Mouse (Mus musculus) liver, postnatal 0 days (tissue): ENCODE results near the gene Mettl11b. TPM values are rescaled to one million over a fixed set of nuclear protein-coding genes. Genes with fewer than 3 reads are reported as not detected.

Source experiments
- ATAC-seq: fragments of 200-750 bp; cut with Nextera tagmentation; 2 replicates; pipeline ENCODE4 v1.8.0; 2017; ENCODE audit warnings: mild to moderate bottlenecking, moderate library complexity
- DNase-seq: peaks from one replicate; pipeline ENCODE4 v3.0.0-alpha.2; 2016
- H3K27ac ChIP-seq: fragments of 300-500 bp; sonication (generic); 2 replicates; pipeline ENCODE4 v1.5.1; 2014; ENCODE audit warnings: antibody characterized with exemption, moderate library complexity, mild to moderate bottlenecking, low read depth
- H3K27me3 ChIP-seq: fragments of 300-500 bp; sonication (generic); 2 replicates; pipeline ENCODE4 v1.6.1; 2014; ENCODE audit warnings: low read length, control low read depth, mixed read lengths; ENCODE audit not compliant: insufficient read depth
- H3K36me3 ChIP-seq: fragments of 300-500 bp; sonication (generic); replicated peaks from 2 replicates; pipeline ENCODE4 v1.6.1; 2014; ENCODE audit warnings: mild to moderate bottlenecking, control low read depth, low read length, moderate library complexity, mixed read lengths; ENCODE audit not compliant: insufficient read depth
- H3K4me1 ChIP-seq: fragments of 300-500 bp; sonication (generic); 2 replicates; pipeline ENCODE4 v1.6.1; 2014; ENCODE audit warnings: antibody characterized with exemption, mild to moderate bottlenecking, control low read depth; ENCODE audit not compliant: insufficient read depth
- H3K4me2 ChIP-seq: fragments of 300-500 bp; sonication (generic); 2 replicates; pipeline ENCODE4 v1.6.1; 2014; ENCODE audit warnings: low read depth, mild to moderate bottlenecking, low read length, moderate library complexity, mixed read lengths
- H3K4me3 ChIP-seq: fragments of 300-500 bp; sonication (generic); 2 replicates; pipeline ENCODE4 v1.5.1; 2014; ENCODE audit warnings: low read depth, low read length
- H3K9ac ChIP-seq: fragments of 300-500 bp; sonication (generic); replicated peaks from 2 replicates; pipeline ENCODE4 v1.6.1; 2014; ENCODE audit warnings: mild to moderate bottlenecking, moderate library complexity
- H3K9me3 ChIP-seq: fragments of 300-500 bp; sonication (generic); 2 replicates; pipeline ENCODE4 v1.6.1; 2016; ENCODE audit warnings: mild to moderate bottlenecking, control low read depth, low read length, mixed read lengths
- CTCF ChIP-seq: sonication (generic); IDR thresholded peaks from 2 replicates; pipeline ENCODE4 v1.5.1; 2016; ENCODE audit warnings: antibody characterized with exemption, low read depth
- EP300 ChIP-seq: IDR thresholded peaks from 2 replicates; pipeline ENCODE4 v1.6.1; 2016; ENCODE audit warnings: antibody characterized with exemption, low read depth, mild to moderate bottlenecking
- WGBS: fragments of 180-500 bp; shearing (Covaris S2); extraction: QIAGEN DNeasy Blood & Tissue Kit; methylation state at CpG from one replicate; pipeline ENCODE4 v1.1.7; 2014; ENCODE audit not compliant: insufficient replicate concordance; 5-methylcytosine and 5-hydroxymethylcytosine counted together
- polyA plus RNA-seq: library from polyadenylated mRNA; unstranded; fragments of >200 nt; fragmentation: Nextera tagmentation; extraction: Ambion mirVana; gene quantifications from 2 replicates; pipeline ENCODE4 v1.2.1, GENCODE M21; 2015

The Mettl11b gene
- polyA plus RNA-seq, 1 experiment from 2014 or later: not detected

- Histone ChIP-seq H3K36me3 (no peaks in the 10 kb centered on the region), H3K27me3 (no peaks in the 10 kb centered on the region), H3K9me3 (no peaks in the 10 kb centered on the region), H3K4me2 (no peak overlapping the region), H3K9ac (no peak overlapping the region), H3K4me1 (no peaks in the 10 kb centered on the region), H3K27ac (no peak overlapping the region), H3K4me3 (no peak overlapping the region)
- TF ChIP-seq EP300 (no peak), CTCF (no peak)
- whole genome bisulfite sequencing: 29% methylated on average over 1 of the region's 1 CpGs
- DNase-seq (no peak), ATAC-seq (no peak)
Measured at GRCm38 (mm10) chr1:163723913-163724312, 1.1 kb downstream of the Mettl11b start.

DNA sequence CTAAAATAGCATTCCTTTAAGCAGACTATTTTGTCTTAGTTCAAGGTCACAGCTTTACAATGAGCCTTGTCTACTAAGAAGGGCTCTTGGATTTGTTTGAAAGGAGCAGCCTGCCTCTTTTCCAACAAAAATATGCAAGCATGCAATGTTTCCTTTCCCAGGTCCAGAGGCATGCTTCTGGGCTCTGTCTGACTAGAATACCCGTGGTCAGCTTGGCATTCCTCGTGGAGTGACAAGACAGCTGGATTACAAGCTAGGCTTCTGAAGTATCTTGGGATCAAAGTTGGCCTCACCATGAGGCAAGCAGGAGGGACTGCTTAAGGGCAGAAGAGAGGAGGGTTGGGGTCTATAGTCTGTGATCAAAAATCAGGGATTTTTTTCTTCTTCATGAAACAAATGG lies 16.4 kb downstream of the Mettl11b start:
- no peak for ATAC-seq
- Histone ChIP-seq H3K4me1 (no peaks in the 10 kb centered on the region), H3K4me2 (no peak overlapping the region), H3K4me3 (no peak overlapping the region), H3K27ac (no peak overlapping the region), H3K9me3 (no peaks in the 10 kb centered on the region), H3K36me3 (no peaks in the 10 kb centered on the region), H3K9ac (no peak overlapping the region), H3K27me3 (no peaks in the 10 kb centered on the region)
- no peak for TF ChIP-seq CTCF
- no peak for TF ChIP-seq EP300
- DNase-seq: no peak
- 62% methylated on average over 2 of the region's 2 CpGs for WGBS

- no peak for ATAC-seq
- no peaks in the 10 kb centered on the region for H3K27me3 ChIP-seq
- TF ChIP-seq CTCF (no peak), EP300 (no peak)
- no peak overlapping the region for H3K9ac ChIP-seq
- H3K9me3 ChIP-seq: no peaks in the 10 kb centered on the region
- no peak overlapping the region for H3K4me2 ChIP-seq
- H3K27ac ChIP-seq: no peak overlapping the region
- H3K36me3 ChIP-seq: no peaks in the 10 kb centered on the region
- no peaks in the 10 kb centered on the region for H3K4me1 ChIP-seq
- WGBS: 76% methylated on average over 7 of the region's 7 CpGs
- DNase-seq: no peak
- H3K4me3 ChIP-seq: no peak overlapping the region
Measured at GRCm38 (mm10) chr1:163700571-163700970, 24.5 kb downstream of the Mettl11b start.

DNA sequence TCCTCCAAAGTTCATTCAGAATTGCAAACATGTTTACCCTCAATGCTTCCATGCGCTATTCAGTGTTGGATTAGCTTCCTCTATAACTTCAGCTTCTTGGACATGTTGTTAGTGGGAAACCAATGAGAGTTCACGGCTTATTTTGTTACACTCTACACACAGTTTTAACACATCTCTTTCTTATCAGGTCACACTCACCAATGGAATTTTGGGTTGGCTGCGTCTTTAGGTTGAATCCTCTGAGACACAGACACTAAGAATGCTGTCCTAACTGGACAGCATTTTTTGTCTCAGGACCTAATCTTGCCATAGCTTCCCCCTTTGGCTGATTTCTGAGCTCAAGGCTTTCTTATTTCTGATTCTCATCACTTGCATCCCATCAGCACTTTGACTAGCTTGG lies 25.3 kb downstream of the Mettl11b start:
- 75% methylated on average over 3 of the region's 3 CpGs for WGBS
- no peak for ATAC-seq

GRCm38 (mm10) chr1:163691860-163692259 lies 33.2 kb downstream of the Mettl11b start:
- TF ChIP-seq EP300 (no peak), CTCF (no peak)
- H3K9ac ChIP-seq: no peak overlapping the region
- no peak overlapping the region for H3K4me2 ChIP-seq
- H3K36me3 ChIP-seq: no peaks in the 10 kb centered on the region
- no peak overlapping the region for H3K4me3 ChIP-seq
- H3K27me3 ChIP-seq: no peaks in the 10 kb centered on the region
- H3K27ac ChIP-seq: no peak overlapping the region
- ATAC-seq: no peak
- DNase-seq: no peak
- 63% methylated on average over 3 of the region's 3 CpGs for WGBS
- no peaks in the 10 kb centered on the region for H3K4me1 ChIP-seq
- H3K9me3 ChIP-seq: no peaks in the 10 kb centered on the region

More for the DNA sequence above, 25.3 kb downstream of the Mettl11b start:
- no peak overlapping the region for H3K4me3 ChIP-seq
- no peak overlapping the region for H3K27ac ChIP-seq
- H3K27me3 ChIP-seq: no peaks in the 10 kb centered on the region
- H3K9me3 ChIP-seq: no peaks in the 10 kb centered on the region
- no peak overlapping the region for H3K4me2 ChIP-seq
- H3K9ac ChIP-seq: no peak overlapping the region
- H3K4me1 ChIP-seq: no peaks in the 10 kb centered on the region
- DNase-seq: no peak
- H3K36me3 ChIP-seq: no peaks in the 10 kb centered on the region
- TF ChIP-seq EP300 (no peak), CTCF (no peak)

DNA sequence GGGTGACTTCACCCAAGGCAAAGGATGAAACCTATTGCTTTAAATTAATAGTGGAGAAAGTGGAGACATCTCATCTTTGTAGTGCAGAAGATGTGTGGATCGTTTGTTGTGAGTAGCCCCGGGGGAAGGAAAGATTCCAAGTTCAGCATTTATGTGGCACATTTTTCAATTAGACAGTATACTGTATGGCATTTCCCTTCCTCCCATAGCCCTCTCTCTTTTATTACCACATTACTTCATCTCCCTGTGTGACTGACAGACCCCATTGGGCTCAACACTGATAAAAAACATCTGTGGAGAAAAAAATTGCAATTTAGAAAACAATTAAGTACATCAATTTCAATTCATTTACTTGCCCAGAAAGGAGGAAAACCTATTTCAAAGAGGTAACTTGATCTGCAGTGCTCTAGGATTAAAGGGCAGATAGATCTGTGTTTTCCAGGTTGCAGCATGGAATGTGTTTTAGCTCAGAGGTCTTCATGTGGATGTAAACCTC lies 42.0 kb downstream of the Mettl11b start:
- Histone ChIP-seq H3K27ac (no peak overlapping the region), H3K27me3 (no peaks in the 10 kb centered on the region), H3K9me3 (no peaks in the 10 kb centered on the region), H3K4me3 (no peak overlapping the region), H3K36me3 (no peaks in the 10 kb centered on the region), H3K9ac (no peak overlapping the region), H3K4me2 (no peak overlapping the region), H3K4me1 (no peaks in the 10 kb centered on the region)
- 80% methylated on average over 2 of the region's 2 CpGs for WGBS
- ATAC-seq: no peak
- TF ChIP-seq EP300 (no peak), CTCF (no peak)
- no peak for DNase-seq

- no peak for DNase-seq
- no peak overlapping the region for H3K27ac ChIP-seq
- no peaks in the 10 kb centered on the region for H3K4me1 ChIP-seq
- no peaks in the 10 kb centered on the region for H3K27me3 ChIP-seq
- H3K4me3 ChIP-seq: no peak overlapping the region
- no peaks in the 10 kb centered on the region for H3K36me3 ChIP-seq
- no peaks in the 10 kb centered on the region for H3K9me3 ChIP-seq
- ATAC-seq: no peak
- WGBS: 62% methylated on average over 3 of the region's 3 CpGs
- H3K4me2 ChIP-seq: no peak overlapping the region
- H3K9ac ChIP-seq: no peak overlapping the region
- no peak for TF ChIP-seq EP300
- TF ChIP-seq CTCF: no peak
Measured at GRCm38 (mm10) chr1:163682127-163682526, 42.9 kb downstream of the Mettl11b start.
